Mouse (Mus musculus): ENCODE measurements around the gene Fars2. TPM values are rescaled to one million over a fixed set of nuclear protein-coding genes. Genes with fewer than 3 reads are reported as not detected.
A peak's percentile ranks its signal among the peaks of the same experiment; 100 is the strongest.

The Fars2 gene
- polyA plus RNA-seq, 1 experiment from 2014 or later, result 30.6 TPM

GRCm38 (mm10) chr13:36200453-36200852, 83.2 kb downstream of the Fars2 start:
- no peak overlapping the region for H3K27ac ChIP-seq
- H3K4me1 ChIP-seq, result no peaks in the 10 kb centered on the region
- H3K36me3 ChIP-seq, result no peaks in the 10 kb centered on the region
- no peaks in the 10 kb centered on the region for H3K27me3 ChIP-seq (replicated peaks)
- no peak overlapping the region for H3K4me2 ChIP-seq (replicated peaks)
- ATAC-seq (ENCODE audit: low FRiP score, low read depth), result no peak
- no peak overlapping the region for H3K9ac ChIP-seq
- 91% methylated on average over 4 of the region's 4 CpGs for WGBS
- H3K9me3 ChIP-seq, result no peaks in the 10 kb centered on the region
- H3K4me3 ChIP-seq, result no peak overlapping the region

GRCm38 (mm10) chr13:36202496-36202895, 85.3 kb downstream of the Fars2 start:
- Histone ChIP-seq H3K4me2 (replicated peaks) (no peak overlapping the region), H3K4me1 (no peaks in the 10 kb centered on the region), H3K9me3 (no peaks in the 10 kb centered on the region), H3K36me3 (no peaks in the 10 kb centered on the region), H3K27me3 (replicated peaks) (no peaks in the 10 kb centered on the region), H3K4me3 (no peak overlapping the region), H3K27ac (no peak overlapping the region), H3K9ac (no peak overlapping the region)
- WGBS, result 87% methylated on average over 2 of the region's 2 CpGs
- ATAC-seq (ENCODE audit: low FRiP score, low read depth), result no peak

- 87% methylated on average over 6 of the region's 6 CpGs for WGBS
- Histone ChIP-seq H3K27me3 (replicated peaks) (no peaks in the 10 kb centered on the region), H3K9me3 (no peaks in the 10 kb centered on the region), H3K4me1 (no peaks in the 10 kb centered on the region), H3K4me3 (no peak overlapping the region), H3K4me2 (replicated peaks) (no peak overlapping the region), H3K36me3 (no peaks in the 10 kb centered on the region), H3K9ac (no peak overlapping the region), H3K27ac (no peak overlapping the region)
- ATAC-seq (ENCODE audit: low FRiP score, low read depth), result 0 out of 2 replicates have a peak, but pooled peaks have one; percentile 29
Measured at GRCm38 (mm10) chr13:36203014-36203413, 85.8 kb downstream of the Fars2 start.

GRCm38 (mm10) chr13:36204320-36204719, 87.1 kb downstream of the Fars2 start:
- Histone ChIP-seq H3K27me3 (replicated peaks) (no peaks in the 10 kb centered on the region), H3K4me3 (no peak overlapping the region), H3K4me1 (no peaks in the 10 kb centered on the region), H3K4me2 (replicated peaks) (no peak overlapping the region), H3K27ac (no peak overlapping the region), H3K9ac (no peak overlapping the region), H3K36me3 (no peaks in the 10 kb centered on the region), H3K9me3 (no peaks in the 10 kb centered on the region)
- 89% methylated on average over 3 of the region's 3 CpGs for WGBS
- no peak for ATAC-seq (ENCODE audit: low FRiP score, low read depth)

- Histone ChIP-seq H3K36me3 (no peaks in the 10 kb centered on the region), H3K27me3 (replicated peaks) (no peaks in the 10 kb centered on the region), H3K9me3 (no peaks in the 10 kb centered on the region), H3K9ac (no peak overlapping the region), H3K4me1 (no peaks in the 10 kb centered on the region), H3K27ac (no peak overlapping the region), H3K4me3 (no peak overlapping the region), H3K4me2 (replicated peaks) (no peak overlapping the region)
- 84% methylated on average over 3 of the region's 3 CpGs for WGBS
- no peak for ATAC-seq (ENCODE audit: low FRiP score, low read depth)
Measured at GRCm38 (mm10) chr13:36210965-36211364, 93.8 kb downstream of the Fars2 start.

GRCm38 (mm10) chr13:36214056-36214455, 96.8 kb downstream of the Fars2 start:
- no peaks in the 10 kb centered on the region for H3K36me3 ChIP-seq
- H3K27ac ChIP-seq, result no peak overlapping the region
- H3K4me2 ChIP-seq (replicated peaks), result no peak overlapping the region
- H3K27me3 ChIP-seq (replicated peaks), result no peaks in the 10 kb centered on the region
- WGBS, result 96% methylated on average over 4 of the region's 4 CpGs
- no peak overlapping the region for H3K4me3 ChIP-seq
- no peak overlapping the region for H3K9ac ChIP-seq
- no peaks in the 10 kb centered on the region for H3K4me1 ChIP-seq
- no peak for ATAC-seq (ENCODE audit: low FRiP score, low read depth)
- H3K9me3 ChIP-seq, result no peaks in the 10 kb centered on the region

- ATAC-seq (ENCODE audit: low FRiP score, low read depth), result no peak
- WGBS, result 81% methylated on average over 3 of the region's 3 CpGs
- no peak overlapping the region for H3K27ac ChIP-seq
Measured at GRCm38 (mm10) chr13:36216005-36216404, 98.8 kb downstream of the Fars2 start.

GRCm38 (mm10) chr13:36218347-36218746, 101.1 kb downstream of the Fars2 start:
- Histone ChIP-seq H3K36me3 (no peaks in the 10 kb centered on the region), H3K27ac (no peak overlapping the region), H3K27me3 (replicated peaks) (no peaks in the 10 kb centered on the region), H3K4me2 (replicated peaks) (no peak overlapping the region), H3K9ac (no peak overlapping the region), H3K4me1 (no peaks in the 10 kb centered on the region), H3K9me3 (no peaks in the 10 kb centered on the region), H3K4me3 (no peak overlapping the region)
- ATAC-seq (ENCODE audit: low FRiP score, low read depth), result no peak
- 73% methylated on average over 4 of the region's 4 CpGs for WGBS

More at GRCm38 (mm10) chr13:36216005-36216404, 98.8 kb downstream of the Fars2 start:
- Histone ChIP-seq H3K4me1 (no peaks in the 10 kb centered on the region), H3K9me3 (no peaks in the 10 kb centered on the region), H3K4me3 (no peak overlapping the region), H3K4me2 (replicated peaks) (no peak overlapping the region), H3K9ac (no peak overlapping the region), H3K27me3 (replicated peaks) (no peaks in the 10 kb centered on the region), H3K36me3 (no peaks in the 10 kb centered on the region)

GRCm38 (mm10) chr13:36219506-36219905, 102.3 kb downstream of the Fars2 start:
- no peak overlapping the region for H3K9ac ChIP-seq
- H3K27me3 ChIP-seq (replicated peaks), result no peaks in the 10 kb centered on the region
- ATAC-seq (ENCODE audit: low FRiP score, low read depth), result no peak
- 88% methylated on average over 5 of the region's 5 CpGs for WGBS
- H3K36me3 ChIP-seq, result no peaks in the 10 kb centered on the region
- no peak overlapping the region for H3K27ac ChIP-seq
- no peak overlapping the region for H3K4me3 ChIP-seq
- no peak overlapping the region for H3K4me2 ChIP-seq (replicated peaks)
- no peaks in the 10 kb centered on the region for H3K4me1 ChIP-seq
- H3K9me3 ChIP-seq, result no peaks in the 10 kb centered on the region

- H3K4me1 ChIP-seq, result 0 out of 2 replicates have a peak, but pooled peaks cover 4% of the 10 kb centered on the region
- H3K9ac ChIP-seq, result no peak overlapping the region
- H3K9me3 ChIP-seq, result no peaks in the 10 kb centered on the region
- no peak overlapping the region for H3K4me3 ChIP-seq
- H3K27ac ChIP-seq, result no peak overlapping the region
- H3K36me3 ChIP-seq, result no peaks in the 10 kb centered on the region
- H3K4me2 ChIP-seq (replicated peaks), result no peak overlapping the region
- no peak for ATAC-seq (ENCODE audit: low FRiP score, low read depth)
- H3K27me3 ChIP-seq (replicated peaks), result no peaks in the 10 kb centered on the region
- WGBS, result 95% methylated on average over 1 of the region's 1 CpGs
Measured at GRCm38 (mm10) chr13:36221897-36222296, 104.7 kb downstream of the Fars2 start.

- H3K9ac ChIP-seq, result no peak overlapping the region
- no peak overlapping the region for H3K27ac ChIP-seq
- H3K36me3 ChIP-seq, result no peaks in the 10 kb centered on the region
- 0 out of 2 replicates have a peak, but pooled peaks cover 5% of the 10 kb centered on the region for H3K4me1 ChIP-seq
- H3K9me3 ChIP-seq, result no peaks in the 10 kb centered on the region
- no peak overlapping the region for H3K4me3 ChIP-seq
- H3K4me2 ChIP-seq (replicated peaks), result no peak overlapping the region
- ATAC-seq (ENCODE audit: low FRiP score, low read depth), result no peak
- no peaks in the 10 kb centered on the region for H3K27me3 ChIP-seq (replicated peaks)
Measured at GRCm38 (mm10) chr13:36222721-36223120, 105.5 kb downstream of the Fars2 start.

GRCm38 (mm10) chr13:36224431-36224830, 107.2 kb downstream of the Fars2 start:
- H3K4me2 ChIP-seq (replicated peaks), result no peak overlapping the region
- no peak overlapping the region for H3K4me3 ChIP-seq
- H3K27ac ChIP-seq, result no peak overlapping the region
- no peaks in the 10 kb centered on the region for H3K9me3 ChIP-seq
- no peaks in the 10 kb centered on the region for H3K36me3 ChIP-seq
- H3K9ac ChIP-seq, result no peak overlapping the region
- no peaks in the 10 kb centered on the region for H3K27me3 ChIP-seq (replicated peaks)
- no peak for ATAC-seq (ENCODE audit: low FRiP score, low read depth)
- 0 out of 2 replicates have a peak, but pooled peaks cover 5% of the 10 kb centered on the region for H3K4me1 ChIP-seq
- WGBS, result 80% methylated on average over 2 of the region's 2 CpGs

- no peak for ATAC-seq (ENCODE audit: low FRiP score, low read depth)
- Histone ChIP-seq H3K27me3 (replicated peaks) (no peaks in the 10 kb centered on the region), H3K4me3 (no peak overlapping the region), H3K27ac (no peak overlapping the region), H3K4me1 (no peaks in the 10 kb centered on the region), H3K36me3 (no peaks in the 10 kb centered on the region), H3K9ac (no peak overlapping the region), H3K4me2 (replicated peaks) (no peak overlapping the region), H3K9me3 (no peaks in the 10 kb centered on the region)
- WGBS, result 75% methylated on average over 1 of the region's 1 CpGs
Measured at GRCm38 (mm10) chr13:36242261-36242660, 125.0 kb downstream of the Fars2 start.

Measured in neural tube, embryonic 12.5 days (tissue).